Mouse (Mus musculus): ENCODE measurements at regions not wholly inside any gene's neighbourhood (a gene's known extent, or its start where the extent isn't known, plus 50 kb on each side); places are given as distances from the start of the nearest gene placed in this dataset.

GRCm38 (mm10) chr4:82083519-82083918 is 622.0 kb downstream of the Nfib start:
- WGBS = 90% methylated on average over 2 of the region's 2 CpGs
- no peak overlapping the region for H3K27ac ChIP-seq (ENCODE audit: insufficient read depth, low read depth, low read length)
- TF ChIP-seq POLR2A (IDR thresholded peaks at IDR 0.05; ENCODE audit: insufficient read depth, low read depth, low read length) (no peak), CTCF (IDR thresholded peaks at IDR 0.05; ENCODE audit: insufficient read depth, low read depth, low read length) (no peak)
- H3K4me1 ChIP-seq (ENCODE audit: control insufficient read depth, insufficient read depth, low read length) = no peaks in the 10 kb centered on the region
- H3K4me3 ChIP-seq (ENCODE audit: insufficient read depth, low read depth, low read length) = no peak overlapping the region

GRCm38 (mm10) chr4:82068050-82068449 is 625.4 kb upstream of the Mpdz start:
- no peak overlapping the region for H3K27ac ChIP-seq (ENCODE audit: insufficient read depth, low read depth, low read length)
- 85% methylated on average over 3 of the region's 3 CpGs for WGBS
- no peaks in the 10 kb centered on the region for H3K4me1 ChIP-seq (ENCODE audit: control insufficient read depth, insufficient read depth, low read length)
- no peak overlapping the region for H3K4me3 ChIP-seq (ENCODE audit: insufficient read depth, low read depth, low read length)
- TF ChIP-seq CTCF (IDR thresholded peaks at IDR 0.05; ENCODE audit: insufficient read depth, low read depth, low read length) = no peak
- no peak for TF ChIP-seq POLR2A (IDR thresholded peaks at IDR 0.05; ENCODE audit: insufficient read depth, low read depth, low read length)

- WGBS = 76% methylated on average over 14 of the region's 14 CpGs
- Histone ChIP-seq H3K4me3 (ENCODE audit: insufficient read depth, low read depth, low read length) (no peak overlapping the region), H3K4me1 (ENCODE audit: control insufficient read depth, insufficient read depth, low read length) (no peaks in the 10 kb centered on the region), H3K27ac (ENCODE audit: insufficient read depth, low read depth, low read length) (no peak overlapping the region)
- TF ChIP-seq POLR2A (IDR thresholded peaks at IDR 0.05; ENCODE audit: insufficient read depth, low read depth, low read length) (no peak), CTCF (IDR thresholded peaks at IDR 0.05; ENCODE audit: insufficient read depth, low read depth, low read length) (no peak)
Measured at GRCm38 (mm10) chr4:82065641-82066358, 623.2 kb upstream of the Mpdz start.

GRCm38 (mm10) chr4:82062726-82063125 is 620.1 kb upstream of the Mpdz start:
- TF ChIP-seq CTCF (IDR thresholded peaks at IDR 0.05; ENCODE audit: insufficient read depth, low read depth, low read length) (no peak), POLR2A (IDR thresholded peaks at IDR 0.05; ENCODE audit: insufficient read depth, low read depth, low read length) (no peak)
- no peak overlapping the region for H3K4me3 ChIP-seq (ENCODE audit: insufficient read depth, low read depth, low read length)
- H3K4me1 ChIP-seq (ENCODE audit: control insufficient read depth, insufficient read depth, low read length) = no peaks in the 10 kb centered on the region
- no peak overlapping the region for H3K27ac ChIP-seq (ENCODE audit: insufficient read depth, low read depth, low read length)
- WGBS = 82% methylated on average over 5 of the region's 5 CpGs

GRCm38 (mm10) chr4:82056671-82057070 is 614.1 kb upstream of the Mpdz start:
- no peak overlapping the region for H3K27ac ChIP-seq (ENCODE audit: insufficient read depth, low read depth, low read length)
- TF ChIP-seq CTCF (IDR thresholded peaks at IDR 0.05; ENCODE audit: insufficient read depth, low read depth, low read length) = no peak
- no peak for TF ChIP-seq POLR2A (IDR thresholded peaks at IDR 0.05; ENCODE audit: insufficient read depth, low read depth, low read length)
- WGBS = 100% methylated on average over 1 of the region's 1 CpGs
- no peak overlapping the region for H3K4me3 ChIP-seq (ENCODE audit: insufficient read depth, low read depth, low read length)
- no peaks in the 10 kb centered on the region for H3K4me1 ChIP-seq (ENCODE audit: control insufficient read depth, insufficient read depth, low read length)

- H3K27ac ChIP-seq (ENCODE audit: insufficient read depth, low read depth, low read length) = no peak overlapping the region
- 97% methylated on average over 2 of the region's 2 CpGs for WGBS
- TF ChIP-seq POLR2A (IDR thresholded peaks at IDR 0.05; ENCODE audit: insufficient read depth, low read depth, low read length) (no peak), CTCF (IDR thresholded peaks at IDR 0.05; ENCODE audit: insufficient read depth, low read depth, low read length) (no peak)
Measured at GRCm38 (mm10) chr4:82048171-82048570, 605.6 kb upstream of the Mpdz start.

GRCm38 (mm10) chr4:82037473-82037872 is 594.9 kb upstream of the Mpdz start:
- TF ChIP-seq POLR2A (IDR thresholded peaks at IDR 0.05; ENCODE audit: insufficient read depth, low read depth, low read length) = no peak
- no peak for TF ChIP-seq CTCF (IDR thresholded peaks at IDR 0.05; ENCODE audit: insufficient read depth, low read depth, low read length)
- 97% methylated on average over 1 of the region's 1 CpGs for WGBS

More at GRCm38 (mm10) chr4:82048171-82048570, 605.6 kb upstream of the Mpdz start:
- no peak overlapping the region for H3K4me3 ChIP-seq (ENCODE audit: insufficient read depth, low read depth, low read length)
- no peaks in the 10 kb centered on the region for H3K4me1 ChIP-seq (ENCODE audit: control insufficient read depth, insufficient read depth, low read length)

GRCm38 (mm10) chr4:82035074-82035703 is 592.6 kb upstream of the Mpdz start:
- TF ChIP-seq POLR2A (IDR thresholded peaks at IDR 0.05; ENCODE audit: insufficient read depth, low read depth, low read length) (no peak), CTCF (IDR thresholded peaks at IDR 0.05; ENCODE audit: insufficient read depth, low read depth, low read length) (no peak)
- no peak overlapping the region for H3K27ac ChIP-seq (ENCODE audit: insufficient read depth, low read depth, low read length)
- WGBS = 54% methylated on average over 3 of the region's 3 CpGs
- no peak overlapping the region for H3K4me3 ChIP-seq (ENCODE audit: insufficient read depth, low read depth, low read length)
- no peaks in the 10 kb centered on the region for H3K4me1 ChIP-seq (ENCODE audit: control insufficient read depth, insufficient read depth, low read length)

More at GRCm38 (mm10) chr4:82037473-82037872, 594.9 kb upstream of the Mpdz start:
- H3K27ac ChIP-seq (ENCODE audit: insufficient read depth, low read depth, low read length) = no peak overlapping the region
- H3K4me1 ChIP-seq (ENCODE audit: control insufficient read depth, insufficient read depth, low read length) = no peaks in the 10 kb centered on the region
- H3K4me3 ChIP-seq (ENCODE audit: insufficient read depth, low read depth, low read length) = no peak overlapping the region

GRCm38 (mm10) chr4:82029237-82029636 is 586.6 kb upstream of the Mpdz start:
- Histone ChIP-seq H3K27ac (ENCODE audit: insufficient read depth, low read depth, low read length) (no peak overlapping the region), H3K4me3 (ENCODE audit: insufficient read depth, low read depth, low read length) (no peak overlapping the region), H3K4me1 (ENCODE audit: control insufficient read depth, insufficient read depth, low read length) (peaks cover 3% of the 10 kb centered on the region)
- TF ChIP-seq POLR2A (IDR thresholded peaks at IDR 0.05; ENCODE audit: insufficient read depth, low read depth, low read length) (no peak), CTCF (IDR thresholded peaks at IDR 0.05; ENCODE audit: insufficient read depth, low read depth, low read length) (no peak)
- WGBS = 71% methylated on average over 9 of the region's 9 CpGs

All from olfactory bulb, adult 2 months (tissue).